Mouse (Mus musculus) bone marrow macrophage, adult 2 months (primary cell): Measurements from ENCODE around the gene Olfr419. TPM values are rescaled to one million over a fixed set of nuclear protein-coding genes. Genes with fewer than 3 reads are reported as not detected.

Experiments used
- H3K27ac ChIP-seq: 2 replicates; pipeline ENCODE4 v1.5.1; 2012; ENCODE audit warnings: low read depth, low read length; ENCODE audit not compliant: insufficient read depth
- H3K4me1 ChIP-seq: 2 replicates; pipeline ENCODE4 v1.6.1; 2012; ENCODE audit warnings: low read length; ENCODE audit not compliant: control insufficient read depth, insufficient read depth
- H3K4me3 ChIP-seq: 2 replicates; pipeline ENCODE4 v1.5.1; 2012; ENCODE audit warnings: mild to moderate bottlenecking, low read length, moderate library complexity; ENCODE audit not compliant: insufficient read depth
- CTCF ChIP-seq: IDR thresholded peaks from 2 replicates; pipeline ENCODE4 v1.5.1; 2012; ENCODE audit warnings: low read depth, mild to moderate bottlenecking, low read length, moderate library complexity
- POLR2A ChIP-seq: IDR thresholded peaks from 2 replicates; pipeline ENCODE4 v1.6.1; 2012; ENCODE audit warnings: mild to moderate bottlenecking, low read depth, low read length, borderline replicate concordance
- polyA plus RNA-seq: library from polyadenylated mRNA; stranded (reverse); fragments of >200 nt; gene quantifications from 2 replicates; pipeline ENCODE4 v1.2.4, GENCODE M21; 2012; ENCODE audit not compliant: missing spikeins, insufficient read depth, insufficient read length

Olfr419 gene
- polyA plus RNA-seq, 1 experiment: not detected

DNA sequence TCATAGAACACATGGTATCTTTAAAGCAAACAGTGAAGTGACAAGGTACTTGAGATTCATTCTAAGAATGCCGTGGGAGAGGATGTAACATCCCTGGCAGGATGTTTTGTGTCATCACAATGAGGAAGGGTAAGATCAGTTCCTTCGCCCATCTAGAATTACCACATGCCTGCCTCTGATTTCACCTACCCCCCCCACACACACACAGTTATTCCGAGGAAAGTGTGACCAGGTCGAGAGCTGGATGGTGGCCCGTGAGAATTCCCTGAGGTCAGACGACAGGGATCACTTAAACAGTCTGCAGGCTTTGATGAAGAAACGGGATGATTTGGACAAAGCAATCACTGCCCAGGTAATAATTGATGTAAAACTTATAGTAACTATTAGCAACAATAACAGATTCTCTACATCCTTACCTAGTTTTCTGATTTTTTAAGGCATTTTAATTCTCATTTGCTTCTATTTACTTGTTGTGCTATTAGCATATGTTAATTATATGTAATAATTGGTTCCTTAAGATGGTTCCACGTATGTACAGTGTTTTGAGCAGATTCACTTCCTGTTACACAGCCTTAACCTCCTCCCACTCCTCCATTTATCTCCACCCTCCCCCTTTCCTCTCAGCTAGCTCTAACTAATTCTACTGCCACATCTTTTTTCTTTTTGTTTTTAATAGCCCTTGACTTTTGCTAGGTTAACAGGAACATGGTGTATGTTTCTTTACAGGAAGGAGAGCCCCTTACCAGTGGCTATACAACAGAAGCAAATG, 36.4 kb downstream of the Olfr419 start:
- Histone ChIP-seq H3K27ac (no peak overlapping the region), H3K4me1 (no peaks in the 10 kb centered on the region), H3K4me3 (no peak overlapping the region)
- TF ChIP-seq CTCF (no peak), POLR2A (no peak)

DNA sequence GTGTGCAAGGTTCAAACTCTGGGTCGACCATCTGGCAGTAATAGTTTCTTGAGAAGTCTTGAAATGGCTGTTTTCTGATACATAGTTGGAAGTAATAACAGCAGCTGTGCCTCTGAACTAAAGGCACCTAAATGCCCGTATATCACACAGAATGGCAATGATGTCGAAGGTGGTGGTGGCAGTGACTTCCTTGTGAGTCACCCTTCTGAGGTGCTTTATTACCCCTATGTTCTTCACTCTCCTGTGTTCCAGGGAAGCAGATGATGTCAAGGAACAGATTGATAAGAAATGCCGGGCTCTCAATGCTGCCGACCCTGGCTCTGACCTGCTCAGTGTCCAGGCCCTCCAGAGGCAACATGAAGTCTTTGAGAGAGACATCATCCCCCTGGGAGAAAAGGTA, 39.6 kb downstream of the Olfr419 start:
- Histone ChIP-seq H3K27ac (no peak overlapping the region), H3K4me1 (no peaks in the 10 kb centered on the region), H3K4me3 (no peak overlapping the region)
- no peak for TF ChIP-seq POLR2A
- no peak for TF ChIP-seq CTCF

DNA sequence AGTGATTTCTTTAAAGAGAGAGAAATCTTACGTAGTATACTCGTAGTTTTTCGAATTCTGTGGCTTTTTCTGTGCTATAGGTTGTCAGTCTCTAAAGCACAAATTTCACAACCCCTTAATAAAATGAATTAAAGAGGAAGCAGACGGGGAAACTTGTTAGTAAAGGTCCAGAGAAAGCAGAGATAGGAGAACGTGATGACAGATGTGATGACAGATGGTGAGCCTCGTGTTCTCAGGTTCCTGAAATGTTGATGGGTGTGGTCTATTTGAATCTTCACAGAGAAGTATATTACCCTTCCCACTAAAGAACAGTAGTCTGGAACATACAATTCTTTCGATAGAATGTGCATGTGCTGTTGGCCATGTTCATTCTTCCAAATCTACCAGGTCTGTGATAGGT, 47.2 kb downstream of the Olfr419 start:
- Histone ChIP-seq H3K4me1 (peaks cover 3% of the 10 kb centered on the region), H3K27ac (no peak overlapping the region), H3K4me3 (no peak overlapping the region)
- TF ChIP-seq POLR2A (no peak), CTCF (no peak)

Other genes with a start within 250 kb of the Olfr419 start
- gene Ifi205, start 220.3 kb downstream of the Olfr419 start, polyA plus RNA-seq: 7.4 and 9.0 TPM in 2 replicates
- gene Olfr433, start 211.4 kb downstream of the Olfr419 start, polyA plus RNA-seq: 0.33 TPM in 1 of 2 replicates, not detected in the other
- gene Olfr432, start 202.9 kb downstream of the Olfr419 start, polyA plus RNA-seq: not detected in 2 replicates
- not detected in 2 replicates for gene Olfr430, start 185.5 kb downstream of the Olfr419 start, polyA plus RNA-seq
- 0.61 TPM in 1 of 2 replicates, not detected in the other for gene Olfr429, start 167.7 kb downstream of the Olfr419 start, polyA plus RNA-seq
- not detected in 2 replicates for gene Olfr427, start 155.2 kb downstream of the Olfr419 start, polyA plus RNA-seq
- gene Olfr231, start 130.9 kb downstream of the Olfr419 start, polyA plus RNA-seq: not detected in 2 replicates
- gene Olfr424, start 120.5 kb downstream of the Olfr419 start, polyA plus RNA-seq: not detected in 2 replicates
- gene Olfr420, start 96.4 kb downstream of the Olfr419 start, polyA plus RNA-seq: not detected in 2 replicates
- gene Spta1, start 79.3 kb downstream of the Olfr419 start, polyA plus RNA-seq: 0.20 TPM in 1 of 2 replicates, not detected in the other
- not detected in 2 replicates for gene Mptx1, start 78.5 kb upstream of the Olfr419 start, polyA plus RNA-seq
- not detected in 2 replicates for gene Olfr417, start 113.1 kb upstream of the Olfr419 start, polyA plus RNA-seq
- not detected in 2 replicates for gene Olfr248, start 139.0 kb upstream of the Olfr419 start, polyA plus RNA-seq
- gene Olfr414, start 172.0 kb upstream of the Olfr419 start, polyA plus RNA-seq: 0.24 TPM in 1 of 2 replicates, not detected in the other
- not detected in 2 replicates for gene Olfr220, start 190.0 kb upstream of the Olfr419 start, polyA plus RNA-seq
- not detected in 2 replicates for gene Fmn2, start 249.8 kb upstream of the Olfr419 start, polyA plus RNA-seq